Mouse (Mus musculus) layer of hippocampus, adult 9-11 months (tissue): Measurements from ENCODE around the gene Akap13.

Experiments
- DNase-seq: peaks from one replicate; pipeline ENCODE4 v3.0.0; 2022

Akap13 gene

DNA sequence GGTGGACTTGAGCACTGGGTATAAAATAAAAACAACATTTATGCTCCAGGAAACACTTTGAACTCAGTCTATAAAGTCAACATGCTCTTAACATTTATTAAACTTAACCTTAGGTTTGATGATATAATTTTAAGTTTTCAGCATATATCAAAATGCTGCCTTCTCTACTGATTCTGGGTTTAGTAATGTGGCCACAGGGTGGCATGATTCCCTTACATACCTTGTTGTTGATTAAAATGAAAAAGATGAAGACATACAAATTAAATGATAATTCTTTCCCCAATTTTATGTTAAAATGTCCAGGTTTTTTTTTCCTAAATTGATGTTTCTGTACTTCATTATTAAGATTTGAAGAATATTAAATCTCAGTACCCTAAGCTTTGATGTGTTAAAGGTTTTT is 113.5 kb downstream of the Akap13 start:
- no peak for DNase-seq

DNA sequence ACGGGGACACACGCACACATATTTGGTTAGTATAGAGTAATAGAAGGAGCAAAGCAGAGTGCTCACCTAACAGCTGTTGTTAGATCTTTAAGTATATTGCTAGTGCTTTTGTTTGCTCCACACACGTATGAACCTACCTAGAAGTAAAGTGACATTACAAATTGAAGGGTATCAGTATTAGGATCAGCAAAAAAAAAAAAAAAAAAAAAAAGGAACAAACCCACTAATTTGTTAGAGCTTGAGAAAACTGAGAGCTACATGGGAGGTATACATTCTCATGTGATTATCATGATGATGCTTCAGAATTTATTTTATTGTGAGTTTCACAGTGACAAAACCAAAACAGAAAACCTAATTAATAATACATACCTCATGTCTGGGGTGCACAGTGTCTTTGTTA is 114.9 kb downstream of the Akap13 start:
- DNase-seq: no peak

DNA sequence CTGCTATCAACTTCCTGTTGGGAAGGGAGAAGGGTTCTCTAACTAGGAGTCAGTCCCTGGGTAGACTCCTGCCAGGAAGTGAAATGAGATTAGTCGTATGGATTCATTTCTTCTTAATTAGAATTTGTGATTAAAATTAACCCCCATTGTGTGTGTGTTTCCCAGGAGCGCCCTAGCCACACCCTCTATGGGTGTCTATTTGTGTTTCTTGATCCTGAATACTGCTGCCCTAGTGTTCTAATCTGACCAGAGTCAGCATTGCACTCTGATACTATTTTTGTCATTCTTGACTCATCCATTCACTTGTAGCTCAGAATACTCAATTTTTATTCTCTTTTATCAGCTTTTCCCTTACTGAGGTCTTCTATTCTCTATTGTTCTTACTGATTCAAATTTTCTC is 115.7 kb downstream of the Akap13 start:
- no peak for DNase-seq

DNA sequence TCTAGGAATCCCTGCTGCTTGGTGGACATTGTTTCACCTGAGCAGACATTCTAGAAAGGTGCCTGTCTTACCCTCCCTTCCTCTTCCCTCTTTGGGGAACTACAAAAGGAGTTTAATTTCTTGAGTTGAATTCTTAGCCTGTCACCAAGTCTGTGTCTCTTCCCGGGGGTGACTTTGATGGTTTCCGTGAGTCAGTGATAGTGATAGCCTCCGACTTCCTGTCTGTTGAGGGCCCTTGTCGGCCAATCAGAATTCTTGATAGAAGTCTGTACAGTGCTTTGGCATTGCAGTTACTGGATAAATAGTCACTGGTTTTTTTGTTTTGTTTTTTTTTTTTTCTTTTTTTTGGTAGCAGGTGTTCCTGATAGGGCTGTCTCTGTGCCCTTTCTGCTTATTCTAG is 116.8 kb downstream of the Akap13 start:
- DNase-seq: no peak

DNA sequence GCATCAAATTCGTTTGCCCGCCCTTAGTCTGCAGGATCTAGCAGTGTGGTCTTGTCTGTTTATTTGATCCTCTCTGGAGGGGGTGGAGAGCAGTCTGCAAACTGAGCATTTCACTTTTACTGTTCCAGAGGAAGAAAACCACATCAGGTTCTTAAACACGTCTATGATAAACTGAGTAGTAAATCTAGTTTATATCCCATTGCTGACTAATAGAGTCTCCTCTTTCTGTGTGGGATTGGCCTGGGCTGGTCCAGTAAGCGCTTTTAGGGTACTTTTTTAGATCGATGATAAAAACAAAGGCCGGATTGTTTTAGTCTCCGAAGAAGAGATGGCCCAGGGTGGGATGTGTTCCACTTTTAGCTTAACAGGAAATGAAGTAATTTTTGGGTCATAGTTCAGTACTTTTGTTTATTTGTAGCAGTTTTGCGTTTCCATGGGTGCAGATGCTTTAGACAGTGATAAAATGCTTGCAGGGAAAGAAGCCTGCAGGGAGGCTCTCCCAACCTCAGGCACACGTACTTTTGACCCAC is 119.9 kb downstream of the Akap13 start:
- no peak for DNase-seq

DNA sequence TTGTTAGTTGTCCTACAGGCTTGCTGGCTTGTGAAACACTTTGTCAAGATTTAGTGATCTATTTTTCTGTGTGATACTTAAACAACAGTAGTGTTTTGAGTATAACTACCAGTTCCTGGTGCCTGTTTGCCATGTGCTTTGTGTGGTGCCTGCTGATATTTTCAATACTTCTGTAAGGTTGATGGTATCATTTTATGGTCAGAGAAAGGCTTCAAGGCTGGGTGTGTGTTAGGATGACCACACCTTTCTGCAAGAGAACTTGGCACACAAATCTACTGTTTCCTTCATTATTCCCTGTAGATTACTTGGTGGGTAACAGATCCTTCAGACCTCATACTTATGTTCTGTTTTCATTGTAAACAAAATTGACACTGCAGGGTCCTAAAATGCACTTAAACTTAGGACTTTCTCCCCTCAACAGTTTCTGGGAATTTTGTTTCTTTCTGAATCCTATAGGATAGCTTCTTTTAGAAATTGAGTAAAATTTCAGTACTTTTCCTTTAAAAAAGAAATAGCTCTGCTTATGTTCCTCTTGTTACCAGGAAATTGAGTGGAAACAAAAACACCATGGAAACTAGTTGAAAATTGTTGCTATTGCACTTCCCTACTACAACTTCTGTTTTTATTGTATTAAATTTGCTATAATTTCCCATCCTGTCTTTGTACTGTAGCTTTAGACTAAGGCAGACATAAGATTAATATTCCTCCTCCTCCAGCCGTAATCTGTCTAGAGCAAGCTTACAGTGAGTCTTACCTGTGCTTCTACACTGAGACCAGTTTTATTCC is 120.7 kb downstream of the Akap13 start:
- DNase-seq: no peak

DNA sequence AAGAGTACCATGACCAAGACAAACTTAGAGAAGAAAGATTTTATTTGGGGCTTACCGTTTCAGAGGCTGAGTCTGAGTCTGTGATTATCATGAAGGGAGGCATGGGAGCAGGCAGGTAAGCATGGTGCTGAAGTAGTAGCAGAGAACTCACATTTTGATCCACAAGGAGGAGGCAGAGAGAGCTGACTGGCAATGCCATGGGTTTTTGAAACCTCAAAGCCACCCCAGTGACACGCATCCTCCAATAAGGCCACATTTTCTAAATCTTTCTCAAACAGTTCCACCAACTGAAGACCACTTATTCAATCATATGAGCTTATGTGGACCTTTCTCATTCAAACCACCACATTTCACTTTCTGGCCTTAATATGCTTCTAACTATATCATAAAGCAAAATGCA is 121.5 kb downstream of the Akap13 start:
- no peak for DNase-seq

DNA sequence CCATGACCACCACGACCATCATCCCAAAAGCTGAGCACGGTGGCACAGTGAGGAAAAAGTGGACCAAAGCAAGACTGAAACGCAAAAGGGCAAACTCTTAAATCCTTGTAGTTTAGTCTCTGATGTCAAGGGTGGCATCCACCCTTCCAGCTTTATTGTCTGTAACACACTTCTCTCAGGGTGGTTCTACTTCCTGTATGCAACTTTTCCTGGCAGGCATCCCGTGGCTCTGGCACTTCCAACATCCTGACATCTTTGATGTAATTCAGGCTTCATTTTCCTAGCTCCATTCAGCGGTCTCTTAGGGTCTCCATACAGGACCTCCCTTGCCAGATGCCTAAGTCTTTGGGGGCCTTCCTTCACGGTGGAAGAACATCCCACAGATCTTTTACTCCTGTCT is 122.0 kb downstream of the Akap13 start:
- DNase-seq: no peak

DNA sequence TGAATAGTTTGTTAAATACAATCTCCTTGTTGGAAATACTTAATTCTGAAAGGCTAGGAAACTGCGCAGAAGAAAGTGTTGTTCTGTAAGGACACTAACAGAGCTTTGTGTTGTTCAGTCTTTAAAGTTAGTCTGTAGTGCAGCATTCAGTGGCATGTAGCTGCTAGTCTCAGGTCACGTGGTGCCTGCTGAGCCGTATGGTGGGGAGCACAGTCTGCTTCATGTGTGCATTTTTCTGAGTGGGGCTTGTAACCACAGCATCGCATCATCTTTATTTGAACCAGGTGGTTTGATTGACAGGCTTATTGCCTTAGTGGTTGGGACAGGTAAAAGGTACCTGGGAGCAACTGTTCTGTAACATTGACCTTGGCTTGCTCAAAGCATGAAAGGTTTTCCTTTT is 123.3 kb downstream of the Akap13 start:
- no peak for DNase-seq

DNA sequence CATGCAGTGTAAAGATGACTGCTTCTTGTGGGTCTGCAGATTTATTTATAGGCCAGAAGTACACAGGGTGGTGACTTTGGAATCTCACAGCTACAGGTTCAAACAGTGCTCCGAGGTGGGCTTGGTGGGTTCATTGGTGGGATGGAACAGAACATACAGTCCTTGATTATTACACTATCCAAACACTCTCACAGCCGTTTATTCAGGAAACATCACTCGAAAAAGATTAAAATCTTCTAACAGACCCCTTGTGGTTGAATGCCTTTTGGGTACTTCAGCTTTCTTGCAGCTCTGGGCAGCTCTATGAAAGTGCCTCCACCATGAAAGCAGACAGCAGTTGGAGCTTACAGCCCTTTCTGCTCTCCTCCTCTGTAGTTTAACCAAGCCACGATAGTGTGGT is 126.8 kb downstream of the Akap13 start:
- DNase-seq: no peak

DNA sequence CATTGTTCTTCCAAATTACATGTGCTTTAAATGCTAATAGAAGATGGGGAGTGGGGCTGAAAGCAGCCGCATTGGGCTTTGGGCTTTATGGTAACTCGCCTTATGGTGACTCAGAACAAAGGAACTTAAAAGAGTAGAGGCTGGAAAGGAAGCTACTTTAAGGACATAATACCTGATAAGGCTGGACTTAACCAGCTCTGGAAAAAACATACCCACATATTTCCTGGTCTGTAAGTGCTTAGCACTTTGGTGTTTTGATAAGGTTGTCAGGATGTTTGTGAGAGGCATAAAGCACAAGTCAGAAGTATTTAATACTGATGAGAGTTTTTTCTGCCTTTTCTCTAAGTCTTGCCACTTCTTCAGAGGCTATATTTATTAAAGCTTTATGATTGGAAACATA is 128.8 kb downstream of the Akap13 start:
- no peak for DNase-seq

DNA sequence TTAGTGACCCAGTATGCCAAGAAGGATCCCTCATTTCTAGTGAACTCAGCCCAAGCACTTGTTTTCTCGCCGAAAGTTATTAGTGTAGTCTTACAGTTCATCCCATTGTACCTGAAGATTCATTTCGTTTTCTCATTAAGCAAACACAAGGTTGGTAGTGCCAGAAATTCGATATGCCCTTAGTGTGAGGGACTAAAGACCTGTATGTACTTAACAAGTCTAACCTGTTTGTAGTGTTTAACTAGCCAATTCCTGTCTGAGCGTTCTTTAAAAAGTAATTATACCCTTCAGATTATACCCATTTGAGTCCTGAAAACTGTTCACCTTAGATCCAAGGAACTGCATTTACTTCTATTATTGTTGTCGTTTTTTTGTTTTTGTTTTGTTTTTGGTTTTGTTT is 130.1 kb downstream of the Akap13 start:
- no peak for DNase-seq

DNA sequence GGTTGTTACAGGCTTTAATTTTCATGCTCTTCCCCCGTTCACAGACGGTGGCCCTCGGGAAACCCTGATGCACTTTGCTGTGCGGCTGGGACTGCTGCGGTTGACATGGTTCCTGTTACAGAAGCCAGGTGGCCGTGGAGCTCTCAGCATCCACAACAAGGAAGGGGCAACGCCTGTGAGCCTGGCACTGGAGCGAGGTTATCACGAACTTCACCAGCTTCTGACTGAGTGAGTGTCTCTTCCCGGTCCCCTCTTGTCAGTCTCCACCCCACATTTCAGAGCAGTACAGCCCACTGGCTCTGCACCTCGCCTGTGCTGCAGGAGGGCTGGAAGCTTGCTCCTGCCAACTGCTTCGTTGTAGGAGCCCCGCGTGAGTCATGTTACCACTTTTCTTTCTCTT is 130.8 kb downstream of the Akap13 start:
- no peak for DNase-seq

DNA sequence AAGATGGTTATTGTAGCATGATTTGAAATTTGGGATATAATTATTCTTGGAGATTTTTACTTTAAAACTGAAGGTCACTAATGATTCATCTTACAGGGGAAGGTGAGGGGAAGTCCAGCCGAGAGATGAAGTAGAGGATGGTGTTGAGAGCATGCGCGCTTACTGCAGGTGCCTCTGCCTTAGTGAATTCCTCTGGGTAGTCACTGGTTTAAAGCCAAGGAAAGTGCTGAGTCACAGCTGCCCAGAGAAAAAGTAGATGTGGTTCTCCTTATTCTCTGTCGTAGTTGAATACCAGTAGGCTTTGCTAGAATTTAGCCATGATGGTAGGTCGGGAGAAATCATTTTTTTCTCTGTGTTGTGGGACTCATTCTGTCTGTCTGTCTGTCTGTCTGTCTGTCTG is 132.4 kb downstream of the Akap13 start:
- DNase-seq: no peak

DNA sequence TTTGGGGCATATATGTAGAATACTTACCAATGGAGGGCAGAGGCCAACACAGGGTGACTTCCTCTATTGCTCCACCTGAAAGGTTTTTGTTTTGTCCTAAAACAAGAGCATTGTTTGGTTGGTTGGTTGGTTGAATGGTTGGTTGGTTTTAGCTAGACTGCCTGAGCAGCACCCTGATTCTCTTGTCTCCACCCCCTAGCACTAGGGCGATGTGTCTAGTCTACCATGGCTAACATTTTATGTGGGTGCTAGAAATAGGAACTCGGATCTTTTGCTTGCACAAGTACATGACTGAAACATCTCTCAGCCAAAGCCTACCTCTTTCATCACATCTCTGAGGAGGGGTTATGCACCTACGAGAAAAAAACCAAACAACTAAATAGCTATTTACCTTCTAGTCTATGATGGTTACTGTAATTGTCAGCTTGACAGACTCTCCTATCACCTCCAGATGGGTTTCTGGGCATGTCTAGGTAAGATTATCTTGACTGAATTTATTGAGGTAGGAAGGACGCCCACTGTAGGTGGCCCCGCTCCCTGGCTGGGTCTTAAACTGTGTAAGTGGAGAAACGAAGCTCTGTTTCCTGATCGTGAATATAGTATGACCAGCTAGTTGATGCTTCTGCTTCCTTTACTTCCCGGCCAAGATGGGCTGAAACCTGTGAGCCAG is 134.1 kb downstream of the Akap13 start:
- no peak for DNase-seq

DNA sequence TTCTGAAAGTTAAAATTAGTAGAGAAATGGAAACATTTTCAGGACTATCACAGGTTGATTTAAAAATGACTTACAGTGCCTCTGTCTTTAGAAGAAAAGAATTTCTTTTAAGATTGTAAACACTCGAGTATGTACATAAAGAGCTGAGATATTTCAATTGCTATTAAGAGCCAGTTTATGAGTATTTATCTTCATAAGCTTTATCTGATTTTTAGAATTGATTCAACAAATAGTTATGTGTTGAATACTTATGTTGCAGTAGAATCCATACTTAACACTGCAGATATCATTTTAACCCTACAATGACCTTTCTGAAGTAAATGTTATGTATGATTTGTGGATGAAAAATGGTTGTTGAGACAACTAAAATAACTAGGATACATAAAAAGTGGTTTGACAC is 136.6 kb downstream of the Akap13 start:
- DNase-seq: no peak

DNA sequence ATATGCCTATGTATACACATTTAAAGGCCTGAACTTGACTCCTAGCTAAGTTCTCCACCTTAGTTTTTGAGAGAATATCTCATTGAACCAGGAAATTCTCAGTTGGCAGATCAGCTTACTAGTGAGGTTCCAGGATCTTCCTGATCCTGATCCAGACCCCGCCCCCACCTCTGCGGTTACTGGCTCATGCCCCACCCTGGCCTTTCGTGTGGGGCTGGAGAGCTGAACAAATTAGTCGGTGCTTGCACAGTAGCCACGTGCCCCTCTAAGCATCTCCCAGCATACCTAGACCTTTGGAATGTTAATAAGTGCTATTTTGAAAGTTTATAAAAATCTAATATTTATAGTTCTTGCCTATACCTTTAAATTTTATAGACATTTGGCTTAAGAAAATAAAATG is 139.5 kb downstream of the Akap13 start:
- no peak for DNase-seq

DNA sequence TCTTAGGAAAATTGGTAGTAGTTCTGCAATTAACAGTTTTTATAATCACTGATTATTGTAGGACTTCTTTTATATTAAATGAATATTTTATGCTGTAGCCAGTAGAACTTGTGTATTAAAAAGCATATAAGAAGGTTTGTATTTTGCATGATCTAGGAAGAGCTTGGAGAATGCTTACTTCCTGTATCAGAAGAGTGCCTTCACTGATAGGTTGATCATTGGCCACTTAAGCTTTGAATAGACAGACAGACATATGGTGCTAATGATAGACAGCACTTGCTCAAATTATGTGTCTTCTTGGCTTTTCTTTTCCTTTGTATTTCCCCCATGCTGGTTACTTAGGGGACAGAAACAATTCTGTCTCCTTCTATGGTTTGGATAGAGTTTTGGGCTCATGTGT is 139.9 kb downstream of the Akap13 start:
- DNase-seq: no peak

DNA sequence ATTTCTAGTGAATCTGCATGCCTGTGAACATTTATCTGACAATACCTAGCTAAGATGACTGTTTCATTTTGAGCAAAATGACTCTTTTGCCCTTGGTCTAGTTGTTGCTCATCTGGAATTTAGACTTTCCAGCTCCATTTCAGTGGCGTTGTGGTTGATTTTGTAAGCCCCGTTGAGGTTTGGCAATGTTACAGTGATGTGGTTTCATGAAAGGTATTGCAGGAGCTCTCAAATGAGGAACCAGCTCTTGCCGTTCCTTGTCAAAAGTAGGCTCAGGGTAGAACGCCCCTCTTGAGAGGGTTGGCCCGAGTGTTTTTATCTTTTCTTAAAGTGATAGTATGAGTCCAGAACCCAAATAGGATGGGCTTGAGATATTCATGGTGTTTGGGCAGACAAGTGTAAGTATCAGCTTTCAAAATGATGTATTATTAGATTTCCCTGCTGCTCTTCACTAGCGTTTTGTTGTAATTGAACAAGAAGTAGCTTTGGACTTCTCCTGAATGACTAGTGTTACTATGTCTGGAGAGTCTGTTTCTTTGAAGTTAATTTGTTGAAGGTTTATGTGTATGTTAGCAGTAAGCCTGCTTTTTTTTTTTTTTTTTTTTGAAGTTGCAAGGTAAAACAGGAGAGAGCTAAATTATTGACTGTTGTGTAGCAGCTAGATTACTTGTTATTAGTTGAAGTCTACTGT is 140.9 kb downstream of the Akap13 start:
- DNase-seq: no peak

DNA sequence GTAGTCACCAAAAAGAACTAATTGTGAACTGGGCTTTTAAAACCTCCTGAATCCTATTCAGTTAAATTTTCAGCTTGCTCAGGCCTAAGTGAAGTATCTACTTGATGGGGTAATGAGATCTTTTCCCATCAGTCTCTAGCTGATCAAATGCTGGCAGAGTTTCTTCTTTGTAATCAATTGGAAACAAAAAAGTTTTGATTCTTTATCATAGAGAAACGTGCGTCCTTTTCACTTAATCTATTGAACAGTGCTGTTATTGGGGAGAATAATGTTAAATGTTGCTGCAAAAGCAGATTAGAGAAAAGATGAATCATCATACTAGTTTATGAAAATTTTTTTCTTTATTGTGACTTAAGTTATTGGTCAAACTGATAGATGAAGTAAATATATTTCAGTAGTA is 142.5 kb downstream of the Akap13 start:
- no peak for DNase-seq

DNA sequence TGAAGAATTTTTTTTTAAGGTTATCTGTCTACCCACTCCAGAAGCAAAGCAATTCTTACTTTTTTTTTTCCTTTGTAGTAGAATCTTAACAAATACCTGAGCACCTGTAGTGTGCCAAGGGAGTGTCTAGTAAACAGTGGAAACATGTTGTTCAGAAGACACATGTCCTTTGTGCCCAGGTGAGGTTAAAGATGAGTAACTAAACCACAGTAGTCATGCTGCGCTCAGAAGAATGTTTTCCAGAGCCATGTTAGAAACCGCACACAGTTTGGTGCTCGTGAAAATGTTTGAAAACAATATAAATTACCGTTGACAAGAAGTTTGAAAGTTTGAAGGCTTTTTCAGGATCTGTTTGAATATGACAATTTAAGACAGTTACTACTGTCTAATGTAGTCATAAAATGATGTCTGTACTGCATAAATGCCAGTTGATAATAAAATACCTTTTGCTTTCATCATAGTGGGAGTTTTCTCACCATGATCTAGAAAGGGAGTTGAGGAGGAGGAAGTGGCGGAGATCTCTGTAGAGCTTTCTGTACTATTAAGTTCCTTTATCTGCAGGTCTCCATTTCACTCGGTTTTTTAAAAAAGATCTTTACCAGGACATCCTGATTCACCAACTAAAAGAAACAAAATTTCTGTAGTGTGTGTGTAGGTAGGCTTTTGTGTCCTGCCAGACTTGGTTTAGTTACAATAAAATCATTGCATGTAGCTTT is 145.2 kb downstream of the Akap13 start:
- no peak for DNase-seq

DNA sequence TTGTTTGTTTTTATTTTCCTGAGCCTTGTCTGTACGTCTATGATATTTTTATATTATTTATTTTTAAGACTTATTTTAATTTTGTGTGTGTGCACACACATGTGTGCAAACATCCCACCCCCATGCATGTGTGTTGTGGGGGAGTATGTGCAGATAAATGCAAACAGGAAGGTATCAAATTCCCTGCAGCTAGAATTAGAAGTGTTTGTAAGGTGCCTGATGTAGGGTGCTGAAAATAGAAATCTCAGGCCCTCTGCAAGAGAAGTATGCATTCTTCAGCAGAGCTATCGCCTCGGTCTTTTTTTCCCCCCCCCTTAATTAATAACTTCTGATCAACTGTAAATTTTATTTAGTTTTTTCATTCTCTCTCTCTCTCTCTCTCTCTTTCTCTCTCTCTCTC is 151.9 kb downstream of the Akap13 start:
- no peak for DNase-seq

DNA sequence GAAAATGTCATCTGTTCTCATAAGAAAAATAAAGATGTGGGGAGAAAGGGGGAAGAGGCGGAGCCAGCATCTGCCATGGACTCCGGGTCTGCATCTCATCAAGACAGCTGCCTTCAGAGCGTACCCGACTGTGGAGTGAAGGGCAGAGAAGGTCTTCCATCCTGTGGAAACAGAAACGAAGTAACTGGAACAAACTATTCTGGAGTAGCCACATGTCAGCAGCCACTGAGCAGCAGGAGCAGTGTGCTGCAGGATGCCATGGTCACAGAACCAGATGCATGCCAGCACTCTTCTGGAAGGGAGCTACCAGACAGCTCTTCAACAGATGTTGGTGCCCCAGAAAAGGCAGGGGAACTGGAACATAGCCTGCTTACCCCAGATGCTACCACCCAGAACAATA is 153.4 kb downstream of the Akap13 start:
- no peak for DNase-seq
